Mouse (Mus musculus) spleen, adult 2 months (tissue): ENCODE data around the gene Hnrnpul2. TPM values are rescaled to one million over a fixed set of nuclear protein-coding genes. Genes with fewer than 3 reads are reported as not detected.
A peak's percentile ranks its signal among the peaks of the same experiment; 100 is the strongest.

Source experiments
- DNase-seq, 2 experiments: peaks; one replicate each; pipeline versions ENCODE4 v3.0.0 to v3.0.0-alpha.2; 2012 to 2021; ENCODE audit warnings: low spot score in 2 of 2, low read depth in 1 of 2
- H3K27ac ChIP-seq: fragments of 200-500 bp; 2 replicates; pipeline ENCODE4 v1.5.1; 2012; ENCODE audit warnings: low read length, inconsistent platforms; ENCODE audit not compliant: insufficient read depth
- H3K27me3 ChIP-seq: fragments of 200-500 bp; 2 replicates; pipeline ENCODE4 v1.6.1; 2012; ENCODE audit warnings: mild to moderate bottlenecking, moderate library complexity, low read length, inconsistent platforms; ENCODE audit not compliant: control insufficient read depth, insufficient read depth
- H3K36me3 ChIP-seq: fragments of 200-500 bp; 2 replicates; pipeline ENCODE4 v1.6.1; 2012; ENCODE audit warnings: mild to moderate bottlenecking, low read length, inconsistent platforms; ENCODE audit not compliant: control insufficient read depth, insufficient read depth
- H3K4me1 ChIP-seq: fragments of 200-500 bp; 2 replicates; pipeline ENCODE4 v1.6.1; 2011; ENCODE audit warnings: inconsistent platforms; ENCODE audit not compliant: control insufficient read depth, insufficient read depth, insufficient read length
- H3K4me3 ChIP-seq: fragments of 200-500 bp; 2 replicates; pipeline ENCODE4 v1.5.1; 2011; ENCODE audit warnings: mild to moderate bottlenecking, inconsistent platforms; ENCODE audit not compliant: insufficient read depth, insufficient read length; ENCODE audit errors: extremely low read depth
- CTCF ChIP-seq: fragments of 200-500 bp; IDR thresholded peaks from 2 replicates; pipeline ENCODE4 v1.5.1; 2011; ENCODE audit warnings: mild to moderate bottlenecking, inconsistent platforms; ENCODE audit not compliant: insufficient read depth, insufficient read length, insufficient replicate concordance; ENCODE audit errors: extremely low read depth
- POLR2A ChIP-seq: fragments of 200-500 bp; IDR thresholded peaks from 2 replicates; pipeline ENCODE4 v1.6.1; 2011; ENCODE audit warnings: low read depth, low read length, inconsistent platforms
- WGBS: fragments of 180-500 bp; shearing (Covaris S2); methylation state at CpG from one replicate; pipeline ENCODE4 v1.1.7; 2018; 5-methylcytosine and 5-hydroxymethylcytosine counted together
- polyA plus RNA-seq: library from polyadenylated mRNA; depleted of rRNA; stranded (reverse); fragments of >200 nt; gene quantifications from 2 replicates; pipeline ENCODE4 v1.2.3, GENCODE M21; 2012

Gene Hnrnpul2
- polyA plus RNA-seq, 1 experiment: 22.0 TPM

- WGBS: 2% methylated on average over 32 of the region's 32 CpGs
- peak; percentile 91 to 95 for DNase-seq
- Histone ChIP-seq H3K27ac (peak within 1 kb of the TSS; percentile 51), H3K36me3 (peaks cover 5% of the 10 kb centered on the region; the same call in 1 of the 2 replicates), H3K4me3 (peak within 1 kb of the TSS; percentile 78), H3K4me1 (peaks cover 4% of the 10 kb centered on the region; the same call in 1 of the 2 replicates), H3K27me3 (no peaks in the 10 kb centered on the region)
- no peak; the same call in 1 of the 2 replicates for TF ChIP-seq POLR2A
- TF ChIP-seq CTCF: no peak
Measured at GRCm38 (mm10) chr19:8786008-8786781, 33.6 kb upstream of the Hnrnpul2 start, which contains the start of gene Taf6l. Taf6l (minus strand) TSS chr19:8786417.

- H3K27me3 ChIP-seq: no peaks in the 10 kb centered on the region
- H3K27ac ChIP-seq: no peak overlapping the region
- WGBS: 87% methylated on average over 3 of the region's 3 CpGs
- DNase-seq: no peak
- TF ChIP-seq POLR2A: no peak
- TF ChIP-seq CTCF: no peak
- H3K4me1 ChIP-seq: peaks cover 4% of the 10 kb centered on the region; the same call in 1 of the 2 replicates
- no peak overlapping the region for H3K4me3 ChIP-seq
- peaks cover 6% of the 10 kb centered on the region for H3K36me3 ChIP-seq
Measured at GRCm38 (mm10) chr19:8788521-8788920, 31.3 kb upstream of the Hnrnpul2 start.

DNA sequence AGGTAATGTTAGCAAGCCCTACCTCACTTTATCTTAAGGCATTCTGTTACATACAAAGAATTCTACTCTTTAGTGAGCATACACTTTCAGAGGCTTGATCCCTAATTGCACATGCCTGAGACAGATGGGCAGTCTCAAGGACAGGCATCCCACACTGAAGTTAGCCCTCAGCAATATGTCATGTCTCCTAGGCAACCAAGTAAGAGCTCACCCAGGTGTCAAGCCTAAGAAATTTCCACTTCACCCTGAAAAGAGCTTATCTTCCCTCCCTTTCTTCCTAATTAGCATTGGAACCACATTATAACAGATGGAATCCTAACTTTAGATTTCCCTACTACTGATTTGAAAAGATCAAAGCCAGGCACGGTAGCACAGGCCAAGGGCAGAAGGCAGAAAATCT lies 30.6 kb upstream of the Hnrnpul2 start:
- Histone ChIP-seq H3K4me3 (no peak overlapping the region), H3K27ac (no peak overlapping the region), H3K36me3 (peaks cover 12% of the 10 kb centered on the region), H3K27me3 (no peaks in the 10 kb centered on the region), H3K4me1 (peaks cover 4% of the 10 kb centered on the region; the same call in 1 of the 2 replicates)
- no peak for DNase-seq
- TF ChIP-seq CTCF (no peak), POLR2A (no peak)
- 71% methylated on average over 1 of the region's 1 CpGs for WGBS

GRCm38 (mm10) chr19:8790171-8790570 lies 29.6 kb upstream of the Hnrnpul2 start:
- Histone ChIP-seq H3K27ac (no peak overlapping the region), H3K4me1 (peaks cover 4% of the 10 kb centered on the region; the same call in 1 of the 2 replicates), H3K4me3 (no peak overlapping the region), H3K36me3 (peaks cover 16% of the 10 kb centered on the region), H3K27me3 (no peaks in the 10 kb centered on the region)
- DNase-seq: no peak
- WGBS: 78% methylated on average over 7 of the region's 7 CpGs
- no peak for TF ChIP-seq CTCF
- no peak for TF ChIP-seq POLR2A

GRCm38 (mm10) chr19:8798264-8798946 lies 21.4 kb upstream of the Hnrnpul2 start, which contains the start of gene Polr2g:
Polr2g (minus strand) TSS chr19:8798577.
- WGBS: under 1% methylated on average over 25 of the region's 25 CpGs
- DNase-seq: peak; percentile 83 to 87
- Histone ChIP-seq H3K27me3 (no peaks in the 10 kb centered on the region), H3K4me1 (peaks cover 2% of the 10 kb centered on the region; the same call in 1 of the 2 replicates), H3K4me3 (peak within 1 kb of the TSS; percentile 77), H3K27ac (peak within 1 kb of the TSS; percentile 75), H3K36me3 (peaks cover 17% of the 10 kb centered on the region)
- no peak for TF ChIP-seq CTCF
- TF ChIP-seq POLR2A: peak; percentile 60

DNA sequence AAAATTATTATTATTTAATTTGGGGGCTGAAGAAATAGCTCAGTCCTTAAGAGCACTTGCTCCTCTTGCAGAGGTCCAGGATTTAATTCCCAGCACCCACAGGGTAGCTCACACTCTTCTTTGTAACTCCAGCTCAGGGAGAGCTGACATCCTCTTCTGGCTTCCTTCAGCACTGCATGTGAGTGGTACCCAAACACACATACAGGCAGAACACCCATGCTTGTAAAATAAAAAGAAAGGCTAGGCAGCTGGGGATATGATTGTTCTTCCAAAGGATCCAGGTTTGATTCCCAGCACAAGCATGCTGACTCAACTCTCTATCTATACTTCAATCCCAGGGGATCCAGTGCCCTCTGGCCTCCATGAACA lies 20.9 kb upstream of the Hnrnpul2 start:
- H3K4me1 ChIP-seq: peaks cover 2% of the 10 kb centered on the region; the same call in 1 of the 2 replicates
- no peak overlapping the region for H3K27ac ChIP-seq
- TF ChIP-seq CTCF: no peak
- no peak for TF ChIP-seq POLR2A
- H3K27me3 ChIP-seq: no peaks in the 10 kb centered on the region
- peaks cover 12% of the 10 kb centered on the region for H3K36me3 ChIP-seq
- no peak overlapping the region for H3K4me3 ChIP-seq
- DNase-seq: no peak
